Mouse (Mus musculus) midbrain, postnatal 0 days (tissue): ENCODE data around the gene Ppara. TPM values are rescaled to one million over a fixed set of nuclear protein-coding genes. Genes with fewer than 3 reads are reported as not detected.

Experiments used
- ATAC-seq: fragments of 200-750 bp; cut with Nextera tagmentation; 2 replicates; pipeline ENCODE4 v1.8.0; 2017; ENCODE audit warnings: moderate number of reproducible peaks, mild to moderate bottlenecking, moderate TSS enrichment, moderate library complexity; ENCODE audit not compliant: low FRiP score
- DNase-seq: peaks from one replicate; pipeline ENCODE4 v3.0.0-alpha.2; 2015; ENCODE audit warnings: low spot score
- H3K27ac ChIP-seq: fragments of 300-500 bp; sonication (generic); 2 replicates; pipeline ENCODE4 v1.5.1; 2014; ENCODE audit warnings: low read depth, mild to moderate bottlenecking, low read length, mixed read lengths
- H3K27me3 ChIP-seq: fragments of 300-500 bp; sonication (generic); 2 replicates; pipeline ENCODE4 v1.6.1; 2014; ENCODE audit warnings: low read length, control low read depth, mixed read lengths; ENCODE audit not compliant: insufficient read depth
- H3K36me3 ChIP-seq: fragments of 300-500 bp; sonication (generic); 2 replicates; pipeline ENCODE4 v1.6.1; 2014; ENCODE audit warnings: low read length, control low read depth, mixed read lengths; ENCODE audit not compliant: insufficient read depth
- H3K4me1 ChIP-seq: fragments of 300-500 bp; sonication (generic); 2 replicates; pipeline ENCODE4 v1.6.1; 2014; ENCODE audit warnings: mild to moderate bottlenecking, control low read depth, antibody characterized with exemption, low read length, mixed read lengths; ENCODE audit not compliant: insufficient read depth
- H3K4me2 ChIP-seq: fragments of 300-500 bp; sonication (generic); 2 replicates; pipeline ENCODE4 v1.6.1; 2014; ENCODE audit warnings: low read depth, mild to moderate bottlenecking, low read length, mixed read lengths; ENCODE audit not compliant: poor library complexity, severe bottlenecking
- H3K4me3 ChIP-seq: fragments of 300-500 bp; sonication (generic); 2 replicates; pipeline ENCODE4 v1.5.1; 2014; ENCODE audit warnings: low read depth, mild to moderate bottlenecking, low read length, moderate library complexity
- H3K9ac ChIP-seq: fragments of 300-500 bp; sonication (generic); replicated peaks from 2 replicates; pipeline ENCODE4 v1.6.1; 2014; ENCODE audit warnings: mild to moderate bottlenecking, low read length, moderate library complexity, mixed read lengths; ENCODE audit not compliant: poor library complexity, severe bottlenecking
- H3K9me3 ChIP-seq: fragments of 300-500 bp; sonication (generic); 2 replicates; pipeline ENCODE4 v1.6.1; 2016; ENCODE audit warnings: low read length, control low read depth
- CTCF ChIP-seq: IDR thresholded peaks from 2 replicates; pipeline ENCODE4 v1.5.1; 2016; ENCODE audit warnings: antibody characterized with exemption, mild to moderate bottlenecking
- WGBS: fragments of 180-500 bp; shearing (Covaris S2); extraction: QIAGEN DNeasy Blood & Tissue Kit; methylation state at CpG from one replicate; pipeline ENCODE4 v1.1.7; 2014; 5-methylcytosine and 5-hydroxymethylcytosine counted together
- polyA plus RNA-seq: library from polyadenylated mRNA; unstranded; fragments of >200 nt; fragmentation: Nextera tagmentation; extraction: Ambion mirVana; gene quantifications from 2 replicates; pipeline ENCODE4 v1.2.1, GENCODE M21; 2015
- total RNA-seq: library from RNA; depleted of rRNA; stranded (reverse); fragments of >200 nt; gene quantifications from 2 replicates; pipeline ENCODE4 v1.2.3, GENCODE M21; 2014

The Ppara gene
- total and polyA plus RNA-seq, 2 experiments from 2014 or later: 0.86 to 1.6 TPM

- Histone ChIP-seq H3K4me3 (no peak overlapping the region), H3K27ac (no peak overlapping the region), H3K4me1 (no peaks in the 10 kb centered on the region), H3K36me3 (no peaks in the 10 kb centered on the region), H3K9ac (no peak overlapping the region), H3K4me2 (no peak overlapping the region), H3K9me3 (no peaks in the 10 kb centered on the region), H3K27me3 (no peaks in the 10 kb centered on the region)
- no peak for TF ChIP-seq CTCF
- ATAC-seq (no peak), DNase-seq (no peak)
- WGBS: 87% methylated on average over 4 of the region's 4 CpGs
These were observed 48.4 kb downstream of the Ppara start for GRCm38 (mm10) chr15:85783146-85783545.

- H3K4me2 ChIP-seq: no peak overlapping the region
- WGBS: 94% methylated on average over 3 of the region's 3 CpGs
- H3K4me3 ChIP-seq: no peak overlapping the region
- H3K9me3 ChIP-seq: no peaks in the 10 kb centered on the region
- H3K27ac ChIP-seq: no peak overlapping the region
- no peaks in the 10 kb centered on the region for H3K36me3 ChIP-seq
- no peaks in the 10 kb centered on the region for H3K27me3 ChIP-seq
- no peak for TF ChIP-seq CTCF
- H3K9ac ChIP-seq: no peak overlapping the region
- H3K4me1 ChIP-seq: no peaks in the 10 kb centered on the region
- ATAC-seq: no peak
- DNase-seq: no peak
These were observed 49.6 kb downstream of the Ppara start for GRCm38 (mm10) chr15:85784341-85784740.

- no peak for ATAC-seq
- no peaks in the 10 kb centered on the region for H3K27me3 ChIP-seq
- TF ChIP-seq CTCF: no peak
- no peak overlapping the region for H3K4me2 ChIP-seq
- H3K36me3 ChIP-seq: no peaks in the 10 kb centered on the region
- H3K4me1 ChIP-seq: no peaks in the 10 kb centered on the region
- no peak overlapping the region for H3K27ac ChIP-seq
- no peak for DNase-seq
- no peaks in the 10 kb centered on the region for H3K9me3 ChIP-seq
- WGBS: 77% methylated on average over 5 of the region's 5 CpGs
- no peak overlapping the region for H3K9ac ChIP-seq
- H3K4me3 ChIP-seq: no peak overlapping the region
These were observed 51.9 kb downstream of the Ppara start for GRCm38 (mm10) chr15:85786711-85787110.

GRCm38 (mm10) chr15:85787482-85787881 lies 52.7 kb downstream of the Ppara start:
- no peak overlapping the region for H3K4me3 ChIP-seq
- no peak for ATAC-seq
- H3K4me2 ChIP-seq: no peak overlapping the region
- H3K9me3 ChIP-seq: no peaks in the 10 kb centered on the region
- no peak overlapping the region for H3K27ac ChIP-seq
- no peak for TF ChIP-seq CTCF
- H3K4me1 ChIP-seq: no peaks in the 10 kb centered on the region
- DNase-seq: no peak
- no peaks in the 10 kb centered on the region for H3K36me3 ChIP-seq
- H3K9ac ChIP-seq: no peak overlapping the region
- WGBS: 92% methylated on average over 6 of the region's 6 CpGs
- H3K27me3 ChIP-seq: no peaks in the 10 kb centered on the region

GRCm38 (mm10) chr15:85788051-85788450 lies 53.3 kb downstream of the Ppara start:
- Histone ChIP-seq H3K27me3 (no peaks in the 10 kb centered on the region), H3K9ac (no peak overlapping the region), H3K9me3 (no peaks in the 10 kb centered on the region), H3K36me3 (no peaks in the 10 kb centered on the region), H3K4me2 (no peak overlapping the region), H3K4me1 (no peaks in the 10 kb centered on the region), H3K4me3 (no peak overlapping the region), H3K27ac (no peak overlapping the region)
- ATAC-seq (no peak), DNase-seq (no peak)
- TF ChIP-seq CTCF: no peak
- 94% methylated on average over 4 of the region's 4 CpGs for WGBS

- no peaks in the 10 kb centered on the region for H3K36me3 ChIP-seq
- H3K4me3 ChIP-seq: no peak overlapping the region
- H3K4me2 ChIP-seq: no peak overlapping the region
- 77% methylated on average over 16 of the region's 16 CpGs for WGBS
- H3K27ac ChIP-seq: no peak overlapping the region
- no peak for ATAC-seq
- no peaks in the 10 kb centered on the region for H3K27me3 ChIP-seq
- H3K9me3 ChIP-seq: no peaks in the 10 kb centered on the region
- no peak overlapping the region for H3K9ac ChIP-seq
- TF ChIP-seq CTCF: no peak
- no peaks in the 10 kb centered on the region for H3K4me1 ChIP-seq
- no peak for DNase-seq
These were observed 53.9 kb downstream of the Ppara start for GRCm38 (mm10) chr15:85788633-85789032.
